Mouse (Mus musculus): ENCODE results near the gene Alyref. TPM values are rescaled to one million over a fixed set of nuclear protein-coding genes. Genes with fewer than 3 reads are reported as not detected.

Alyref gene
- polyA plus RNA-seq, 1 experiment from 2014 or later = 149 TPM

- no peak overlapping the region for H3K4me2 ChIP-seq (replicated peaks; ENCODE audit: low read depth, low read length)
- no peak overlapping the region for H3K4me3 ChIP-seq (ENCODE audit: low read depth, low read length)
- TF ChIP-seq EP300 (IDR thresholded peaks at IDR 0.05) = no peak
- no peak for TF ChIP-seq CTCF (IDR thresholded peaks at IDR 0.05)
- H3K4me1 ChIP-seq (ENCODE audit: insufficient read depth, low read depth, low read length) = 0 out of 2 replicates have a peak, but pooled peaks cover 3% of the 10 kb centered on the region
- H3K27ac ChIP-seq (ENCODE audit: low read length) = no peak overlapping the region
- no peaks in the 10 kb centered on the region for H3K9me3 ChIP-seq (ENCODE audit: low read length)
- ATAC-seq = no peak
- no peak overlapping the region for H3K9ac ChIP-seq (replicated peaks; ENCODE audit: low read depth)
- H3K36me3 ChIP-seq (ENCODE audit: insufficient read depth, low read length) = no peaks in the 10 kb centered on the region
- whole genome bisulfite sequencing = 66% methylated on average over 9 of the region's 9 CpGs
- no peaks in the 10 kb centered on the region for H3K27me3 ChIP-seq (replicated peaks; ENCODE audit: insufficient read depth, low read length)
- DNase-seq (ENCODE audit: low spot score) = no peak
These were observed 43.1 kb upstream of the Alyref start for GRCm38 (mm10) chr11:120641255-120641654.

- H3K27ac ChIP-seq (ENCODE audit: low read length) = no peak overlapping the region
- TF ChIP-seq EP300 (IDR thresholded peaks at IDR 0.05) (no peak), CTCF (IDR thresholded peaks at IDR 0.05) (no peak)
- 90% methylated on average over 5 of the region's 5 CpGs for WGBS
- DNase-seq (ENCODE audit: low spot score) (no peak), ATAC-seq (no peak)
- no peak overlapping the region for H3K4me3 ChIP-seq (ENCODE audit: low read depth, low read length)
- H3K4me2 ChIP-seq (replicated peaks; ENCODE audit: low read depth, low read length) = no peak overlapping the region
- H3K4me1 ChIP-seq (ENCODE audit: insufficient read depth, low read depth, low read length) = peaks cover 17% of the 10 kb centered on the region
- H3K36me3 ChIP-seq (ENCODE audit: insufficient read depth, low read length) = no peaks in the 10 kb centered on the region
- no peaks in the 10 kb centered on the region for H3K9me3 ChIP-seq (ENCODE audit: low read length)
- no peaks in the 10 kb centered on the region for H3K27me3 ChIP-seq (replicated peaks; ENCODE audit: insufficient read depth, low read length)
- H3K9ac ChIP-seq (replicated peaks; ENCODE audit: low read depth) = no peak overlapping the region
These were observed 36.6 kb upstream of the Alyref start for GRCm38 (mm10) chr11:120634810-120635209.

DNA sequence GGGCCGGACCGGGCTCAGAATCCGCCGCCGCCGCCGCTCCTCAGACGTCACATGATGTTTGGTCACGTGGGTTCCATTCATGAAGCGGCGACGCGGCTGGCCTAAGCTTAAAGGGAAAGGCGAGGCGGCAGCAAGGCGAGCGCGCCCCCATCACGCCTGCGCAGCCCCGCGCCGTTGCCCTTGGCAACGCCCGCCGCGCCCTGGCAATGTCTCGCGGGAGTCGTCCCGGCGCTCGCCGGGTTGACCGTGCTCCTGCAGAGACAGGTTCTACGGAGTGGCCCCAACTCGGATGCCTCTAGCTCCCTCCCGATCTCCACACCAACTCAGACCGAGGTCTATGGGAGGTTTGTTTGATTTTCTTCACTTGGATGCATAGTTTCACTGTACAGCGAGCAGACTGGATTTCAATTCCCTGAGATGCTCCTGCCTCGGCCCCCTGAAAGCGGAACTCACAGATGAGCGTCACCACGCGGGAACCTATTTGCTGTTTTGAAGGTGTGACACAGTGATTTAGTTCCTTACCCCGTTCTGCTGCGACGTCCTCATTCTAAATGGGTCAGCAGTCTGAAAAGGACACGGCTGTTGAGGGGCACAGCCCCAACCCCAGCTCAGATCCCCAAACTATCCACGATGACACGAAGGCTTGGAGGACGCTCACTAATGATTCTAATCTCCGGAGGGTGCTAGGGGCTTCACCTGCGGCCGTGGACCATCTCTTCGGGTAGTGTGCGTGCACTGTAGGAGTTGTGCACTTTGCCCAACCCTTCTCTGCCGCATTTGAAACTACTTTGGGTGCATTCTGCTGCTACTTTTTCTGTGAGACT is 35.6 kb upstream of the Alyref start, which contains the start of gene Mafg:
TSS of gene Mafg (minus strand) at position 81 of the 824 bp plus-strand sequence.
- WGBS = 11% methylated on average over 52 of the region's 58 CpGs
- H3K4me2 ChIP-seq (replicated peaks; ENCODE audit: low read depth, low read length) = peak within 1 kb of the TSS; percentile 87

DNA sequence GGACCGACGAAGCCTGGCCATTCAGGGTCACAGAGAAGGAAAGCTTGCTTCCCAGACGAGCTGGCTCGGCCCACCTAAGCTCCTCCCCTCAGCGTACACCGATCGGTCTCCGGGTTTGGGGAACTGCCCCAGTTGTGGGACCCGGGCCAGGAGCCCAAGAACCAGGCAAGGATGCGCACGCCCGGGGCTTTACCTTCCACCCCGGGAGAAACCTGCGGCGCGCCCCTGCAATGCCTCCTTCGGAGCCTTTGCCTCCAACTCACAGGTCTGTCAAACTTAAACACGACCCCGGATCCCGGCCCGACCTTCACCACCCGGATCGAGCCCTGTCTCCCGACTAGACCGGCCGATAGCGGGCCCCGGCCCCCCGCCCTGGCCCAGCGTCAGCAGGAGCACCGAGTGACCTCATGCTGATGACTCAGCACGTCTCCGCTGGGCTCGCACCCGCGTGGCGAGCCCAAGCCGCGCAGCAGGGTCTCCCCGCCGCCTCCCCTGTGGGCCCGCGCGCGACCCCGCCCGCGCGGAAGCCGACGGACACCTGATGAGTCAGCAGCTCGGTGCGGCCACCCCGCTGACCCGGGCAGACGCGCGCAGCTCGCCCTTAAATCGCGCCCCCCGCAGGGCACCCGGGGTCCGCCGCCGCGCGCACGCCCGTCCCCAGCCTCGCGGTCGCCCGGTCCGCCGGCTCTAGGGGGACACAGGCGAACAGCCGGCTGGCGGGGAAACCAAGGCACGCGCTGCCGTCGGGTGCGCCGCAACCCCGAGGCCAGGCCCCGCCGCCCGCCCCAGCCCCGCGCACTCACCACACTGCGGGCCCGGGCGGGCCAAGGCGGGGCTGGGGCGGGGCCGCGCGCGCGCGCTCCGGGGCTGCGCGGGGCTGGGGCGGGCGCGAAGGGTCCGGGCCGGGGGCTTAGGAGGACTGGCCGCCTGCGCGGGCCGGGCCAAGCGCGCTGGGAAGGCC is 34.7 kb upstream of the Alyref start:
- Histone ChIP-seq H3K4me2 (replicated peaks; ENCODE audit: low read depth, low read length) (peak overlapping the region; percentile 87), H3K9ac (replicated peaks; ENCODE audit: low read depth) (peak overlapping the region; percentile 90), H3K27me3 (replicated peaks; ENCODE audit: insufficient read depth, low read length) (no peaks in the 10 kb centered on the region), H3K27ac (ENCODE audit: low read length) (peak overlapping the region; percentile 92), H3K4me1 (ENCODE audit: insufficient read depth, low read depth, low read length) (peaks cover 19% of the 10 kb centered on the region), H3K36me3 (ENCODE audit: insufficient read depth, low read length) (no peaks in the 10 kb centered on the region), H3K9me3 (ENCODE audit: low read length) (no peaks in the 10 kb centered on the region), H3K4me3 (ENCODE audit: low read depth, low read length) (peak overlapping the region; percentile 92)
- DNase-seq (ENCODE audit: low spot score) = peak; percentile 81
- WGBS = 1% methylated on average over 75 of the region's 116 CpGs
- no peak for TF ChIP-seq EP300 (IDR thresholded peaks at IDR 0.05)
- no peak for TF ChIP-seq CTCF (IDR thresholded peaks at IDR 0.05)
- peak; percentile 73 for ATAC-seq

More for the DNA sequence above, 35.6 kb upstream of the Alyref start, which contains the start of gene Mafg:
- peaks cover 19% of the 10 kb centered on the region for H3K4me1 ChIP-seq (ENCODE audit: insufficient read depth, low read depth, low read length)
- no peaks in the 10 kb centered on the region for H3K9me3 ChIP-seq (ENCODE audit: low read length)
- H3K36me3 ChIP-seq (ENCODE audit: insufficient read depth, low read length) = no peaks in the 10 kb centered on the region
- no peak for TF ChIP-seq CTCF (IDR thresholded peaks at IDR 0.05)
- no peak for TF ChIP-seq EP300 (IDR thresholded peaks at IDR 0.05)
- ATAC-seq = peak; percentile 90
- peak within 1 kb of the TSS; percentile 92 for H3K27ac ChIP-seq (ENCODE audit: low read length)
- H3K9ac ChIP-seq (replicated peaks; ENCODE audit: low read depth) = peak within 1 kb of the TSS; percentile 90
- DNase-seq (ENCODE audit: low spot score) = peak; percentile 98
- peak within 1 kb of the TSS; percentile 92 for H3K4me3 ChIP-seq (ENCODE audit: low read depth, low read length)
- no peaks in the 10 kb centered on the region for H3K27me3 ChIP-seq (replicated peaks; ENCODE audit: insufficient read depth, low read length)

DNA sequence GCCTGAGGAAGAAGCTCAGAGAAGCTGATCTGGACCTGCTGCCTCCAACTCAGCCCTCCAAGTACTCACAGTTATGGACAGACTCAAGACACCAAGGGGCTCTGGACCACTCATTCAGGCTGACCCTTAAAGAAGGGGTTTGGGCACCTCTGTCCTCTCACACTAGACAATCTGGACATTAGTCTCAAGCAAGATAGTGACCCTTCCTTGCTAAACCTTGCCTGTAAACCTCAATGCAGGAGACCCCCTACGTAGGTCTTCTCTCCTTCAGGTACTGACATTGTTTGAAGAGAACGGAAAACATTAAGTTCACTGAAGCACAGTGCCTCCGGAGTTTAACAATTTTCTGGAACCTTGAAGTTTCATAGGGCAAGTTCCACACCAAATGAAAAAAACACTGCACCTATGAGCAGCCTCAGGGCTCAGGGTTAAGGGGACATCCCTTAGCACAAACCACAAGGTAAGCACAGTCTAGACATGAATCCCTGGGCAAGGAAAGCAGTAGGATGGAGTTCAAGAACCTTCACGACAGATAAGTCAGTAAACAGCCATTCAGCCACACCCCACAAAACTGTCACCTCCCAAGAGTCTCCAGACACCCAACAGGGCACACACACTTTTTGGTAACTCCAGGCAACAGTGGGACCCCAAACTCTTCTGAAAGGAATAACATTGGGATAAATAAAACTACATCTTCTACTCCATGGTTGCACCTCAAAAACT is 33.7 kb upstream of the Alyref start:
- Histone ChIP-seq H3K27me3 (replicated peaks; ENCODE audit: insufficient read depth, low read length) (no peaks in the 10 kb centered on the region), H3K4me1 (ENCODE audit: insufficient read depth, low read depth, low read length) (peaks cover 19% of the 10 kb centered on the region), H3K9me3 (ENCODE audit: low read length) (no peaks in the 10 kb centered on the region), H3K27ac (ENCODE audit: low read length) (peak overlapping the region; percentile 92), H3K9ac (replicated peaks; ENCODE audit: low read depth) (peak overlapping the region; percentile 90), H3K4me3 (ENCODE audit: low read depth, low read length) (peak overlapping the region; percentile 92), H3K4me2 (replicated peaks; ENCODE audit: low read depth, low read length) (peak overlapping the region; percentile 87), H3K36me3 (ENCODE audit: insufficient read depth, low read length) (no peaks in the 10 kb centered on the region)
- TF ChIP-seq EP300 (IDR thresholded peaks at IDR 0.05) (no peak), CTCF (IDR thresholded peaks at IDR 0.05) (no peak)
- 40% methylated on average over 4 of the region's 4 CpGs for WGBS
- DNase-seq (ENCODE audit: low spot score) = no peak
- ATAC-seq = no peak

Measured in lung, postnatal 0 days (tissue).